Mouse (Mus musculus) brain, embryonic 14.5 days (tissue): ENCODE measurements around the gene Kcnd2. TPM values are rescaled to one million over a fixed set of nuclear protein-coding genes. Genes with fewer than 3 reads are reported as not detected.

Experiments
- DNase-seq: peaks from one replicate; pipeline ENCODE4 v3.0.0-alpha.2; 2011; ENCODE audit warnings: low read depth
- CTCF ChIP-seq: fragments of 200-500 bp; IDR thresholded peaks from 2 replicates; pipeline ENCODE4 v1.5.1; 2012; ENCODE audit warnings: inconsistent platforms, mild to moderate bottlenecking, moderate library complexity, borderline replicate concordance; ENCODE audit not compliant: insufficient read depth, insufficient read length; ENCODE audit errors: extremely low read depth
- POLR2A ChIP-seq: fragments of 200-500 bp; IDR thresholded peaks from 2 replicates; pipeline ENCODE4 v1.6.1; 2012; ENCODE audit warnings: mild to moderate bottlenecking, inconsistent platforms, borderline replicate concordance; ENCODE audit not compliant: poor library complexity, insufficient read depth, insufficient read length, severe bottlenecking; ENCODE audit errors: extremely low read depth
- polyA plus RNA-seq: library from polyadenylated mRNA; depleted of rRNA; stranded (reverse); fragments of >200 nt; gene quantifications from 2 replicates; pipeline ENCODE4 v1.2.3, GENCODE M21; 2012

Gene Kcnd2
- polyA plus RNA-seq, 1 experiment, result 18.4 TPM

DNA sequence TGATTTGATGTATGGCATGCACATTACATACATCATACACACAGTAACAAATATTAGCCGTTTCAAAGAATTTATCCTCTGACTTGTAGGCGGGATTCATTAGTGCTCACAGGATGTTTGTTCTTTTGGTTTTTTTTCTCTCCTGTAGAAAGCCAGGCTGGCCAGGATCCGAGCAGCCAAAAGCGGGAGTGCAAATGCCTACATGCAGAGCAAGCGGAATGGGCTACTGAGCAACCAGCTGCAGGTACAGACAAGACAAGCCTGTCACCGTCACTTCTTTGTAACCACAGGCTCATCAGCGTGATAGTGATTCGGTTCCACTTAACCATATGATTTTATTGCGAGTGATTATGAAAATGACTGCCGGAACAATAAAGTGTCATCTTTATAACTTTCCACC is 506.9 kb downstream of the Kcnd2 start:
- TF ChIP-seq POLR2A (no peak), CTCF (no peak)
- DNase-seq, result no peak

DNA sequence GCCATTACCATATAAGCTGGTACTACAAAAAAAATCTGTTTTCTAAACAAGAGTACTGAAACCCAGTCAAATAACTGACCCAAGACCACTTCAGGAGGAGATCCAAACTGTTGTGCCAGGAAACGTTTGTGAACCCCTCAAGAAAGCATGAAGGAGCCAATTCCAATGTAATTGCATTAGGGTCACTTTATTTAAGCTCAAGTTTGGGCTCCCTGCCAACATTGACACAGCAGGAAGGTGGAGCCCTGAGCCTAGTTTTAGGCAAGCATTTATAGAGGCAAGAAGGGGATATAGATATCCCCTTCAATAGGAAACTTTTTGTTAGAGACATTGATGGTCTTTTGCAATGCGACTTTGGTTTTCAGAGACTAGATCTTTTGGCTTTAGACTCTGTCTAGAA is 525.3 kb downstream of the Kcnd2 start:
- TF ChIP-seq POLR2A (no peak), CTCF (no peak)

GRCm38 (mm10) chr6:21744615-21745266 is 529.4 kb downstream of the Kcnd2 start:
- TF ChIP-seq CTCF (no peak), POLR2A (no peak)
- no peak for DNase-seq

More for the DNA sequence above, 525.3 kb downstream of the Kcnd2 start:
- peak; percentile 50 for DNase-seq

DNA sequence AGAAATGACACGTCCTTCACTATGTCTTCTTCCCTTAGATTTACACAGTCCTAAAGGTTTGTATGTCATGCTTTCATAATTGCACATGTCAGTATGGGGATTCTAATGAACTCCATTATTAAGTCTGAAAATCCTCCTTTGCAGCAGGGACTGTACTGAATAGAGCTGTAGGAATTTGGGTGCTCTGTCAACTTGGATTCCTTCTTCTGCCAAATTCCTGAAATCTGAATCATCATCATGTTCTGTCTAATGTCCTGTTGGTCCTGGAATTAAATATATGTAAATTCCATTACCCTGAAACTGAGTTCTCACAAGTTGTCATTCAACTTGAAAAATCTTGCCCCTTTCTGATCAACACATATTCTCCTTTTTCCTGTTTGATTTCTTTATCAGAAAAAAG is 532.2 kb downstream of the Kcnd2 start:
- DNase-seq, result no peak
- TF ChIP-seq POLR2A (no peak), CTCF (no peak)

- TF ChIP-seq CTCF (no peak), POLR2A (no peak)
- peak; percentile 67 for DNase-seq
These were observed 552.5 kb downstream of the Kcnd2 start for GRCm38 (mm10) chr6:21767787-21768221.

DNA sequence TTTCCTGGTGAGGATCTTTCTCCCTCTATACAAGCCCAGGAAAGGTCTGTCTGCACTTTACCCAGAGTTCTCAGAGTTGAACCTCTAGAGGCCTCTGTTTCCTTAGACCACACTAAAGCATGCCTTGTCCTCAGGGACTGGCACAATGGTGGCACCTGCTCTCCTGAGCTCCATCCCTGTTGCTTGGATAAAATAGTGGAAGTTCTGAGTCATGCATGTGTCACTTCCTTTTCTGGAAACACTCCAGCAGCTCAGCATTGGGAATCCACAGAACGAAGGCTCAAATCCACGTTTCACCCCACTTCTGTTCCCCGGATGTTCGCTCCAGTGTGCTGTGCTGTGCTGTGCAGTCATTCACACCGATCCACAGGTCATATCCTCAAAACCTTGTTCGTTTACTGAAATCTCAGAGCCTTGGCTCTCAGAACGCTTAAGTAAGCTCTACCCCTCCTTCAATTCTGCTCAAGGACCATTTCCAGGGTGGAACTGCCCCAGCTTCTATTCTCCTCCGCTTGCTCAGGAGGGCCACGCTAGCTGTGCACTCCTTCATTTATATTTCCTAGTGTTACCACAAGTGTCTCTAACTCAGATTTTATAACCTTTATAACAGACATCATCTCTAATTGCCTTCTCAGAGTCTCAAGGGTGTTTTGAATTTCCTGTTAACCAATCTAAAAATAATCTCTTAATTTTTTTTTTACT is 553.6 kb downstream of the Kcnd2 start:
- TF ChIP-seq CTCF (no peak), POLR2A (no peak)
- no peak for DNase-seq

- DNase-seq, result no peak
- no peak for TF ChIP-seq CTCF
These were observed 554.1 kb downstream of the Kcnd2 start for GRCm38 (mm10) chr6:21769447-21769809.

DNA sequence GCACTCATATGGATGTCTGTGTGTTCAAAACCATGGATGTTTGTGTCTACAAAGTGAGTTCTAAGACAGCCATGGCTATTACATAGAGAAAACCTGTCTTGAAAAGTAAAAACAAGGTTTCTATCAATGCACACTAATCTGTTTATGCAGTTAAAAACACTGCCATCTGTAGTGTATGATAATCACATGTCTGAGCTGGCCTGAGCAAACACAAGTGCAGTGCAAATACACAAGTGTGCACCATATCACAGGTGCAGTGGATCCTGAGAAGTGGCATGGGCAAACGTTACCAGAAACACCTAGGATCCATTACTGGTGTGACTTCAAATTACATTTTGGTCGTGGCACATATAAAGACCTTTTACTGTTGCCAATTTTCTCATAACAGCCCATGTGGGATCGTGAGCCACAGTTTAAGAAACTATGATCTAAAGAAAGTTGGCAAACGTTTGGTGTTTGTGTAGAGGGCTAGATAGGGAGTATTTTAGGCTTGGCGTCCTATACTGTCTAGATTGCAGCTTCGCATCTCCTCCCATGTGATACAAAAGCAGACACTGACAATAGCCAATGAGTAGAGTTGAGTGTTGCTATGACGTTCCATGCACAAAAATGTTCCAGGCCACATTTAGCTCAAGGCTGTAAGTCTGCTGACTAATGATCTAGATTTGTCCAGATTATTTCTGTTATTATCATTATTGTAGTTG is 559.1 kb downstream of the Kcnd2 start:
- no peak for TF ChIP-seq POLR2A
- TF ChIP-seq CTCF, result no peak
- no peak for DNase-seq
